Mouse (Mus musculus): ENCODE data around the gene Rpl27a.

GRCm38 (mm10) chr7:109531501-109531900, 12.6 kb downstream of the Rpl27a start:
- TF ChIP-seq CTCF (IDR thresholded peaks at IDR 0.05; ENCODE audit: extremely low read depth, insufficient read length, insufficient replicate concordance, low read depth, low read length) (no peak), POLR2A (IDR thresholded peaks at IDR 0.05; ENCODE audit: low read depth, low read length) (no peak)

All from small intestine, adult 2 months (tissue).